Mouse (Mus musculus) hindbrain, embryonic 12.5 days (tissue): Measurements from ENCODE around the gene Dexi. TPM values are rescaled to one million over a fixed set of nuclear protein-coding genes. Genes with fewer than 3 reads are reported as not detected.

Experiments
- ATAC-seq: fragments of 200-750 bp; cut with Nextera tagmentation; 2 replicates; pipeline ENCODE4 v1.8.0; 2017; ENCODE audit warnings: moderate TSS enrichment; ENCODE audit not compliant: low FRiP score
- H3K27ac ChIP-seq: fragments of 300-500 bp; sonication (generic); 2 replicates; pipeline ENCODE4 v1.5.1; 2016; ENCODE audit warnings: mild to moderate bottlenecking
- H3K27me3 ChIP-seq: fragments of 300-500 bp; sonication (generic); 2 replicates; pipeline ENCODE4 v1.6.1; 2016; ENCODE audit warnings: mild to moderate bottlenecking
- H3K36me3 ChIP-seq: fragments of 300-500 bp; sonication (generic); 2 replicates; pipeline ENCODE4 v1.6.1; 2016; ENCODE audit warnings: mild to moderate bottlenecking
- H3K4me1 ChIP-seq: fragments of 300-500 bp; sonication (generic); 2 replicates; pipeline ENCODE4 v1.6.1; 2016
- H3K4me2 ChIP-seq: fragments of 300-500 bp; sonication (generic); replicated peaks from 2 replicates; pipeline ENCODE4 v1.6.1; 2016; ENCODE audit warnings: mild to moderate bottlenecking
- H3K4me3 ChIP-seq: fragments of 300-500 bp; sonication (generic); 2 replicates; pipeline ENCODE4 v1.5.1; 2016; ENCODE audit warnings: mild to moderate bottlenecking
- H3K9ac ChIP-seq: fragments of 300-500 bp; sonication (generic); 2 replicates; pipeline ENCODE4 v1.6.1; 2016; ENCODE audit warnings: mild to moderate bottlenecking, moderate library complexity
- H3K9me3 ChIP-seq: fragments of 300-500 bp; sonication (generic); replicated peaks from 2 replicates; pipeline ENCODE4 v1.6.1; 2016; ENCODE audit warnings: mild to moderate bottlenecking
- WGBS: fragments of 180-500 bp; shearing (Covaris S2); methylation state at CpG from one replicate; pipeline ENCODE4 v1.1.7; 2016; 5-methylcytosine and 5-hydroxymethylcytosine counted together
- polyA plus RNA-seq: library from polyadenylated mRNA; unstranded; fragments of >200 nt; fragmentation: Nextera tagmentation; extraction: Ambion mirVana; gene quantifications from 2 replicates; pipeline ENCODE4 v1.2.1, GENCODE M21; 2016

Gene Dexi
- polyA plus RNA-seq, 1 experiment from 2014 or later, result 27.6 TPM

- 83% methylated on average over 5 of the region's 5 CpGs for WGBS
- Histone ChIP-seq H3K4me3 (no peak overlapping the region), H3K4me2 (no peak overlapping the region), H3K36me3 (peaks cover 12% of the 10 kb centered on the region; the same call in 1 of the 2 replicates), H3K27ac (no peak overlapping the region), H3K27me3 (no peaks in the 10 kb centered on the region), H3K9me3 (no peaks in the 10 kb centered on the region), H3K9ac (no peak overlapping the region), H3K4me1 (peaks cover 31% of the 10 kb centered on the region)
- ATAC-seq, result no peak
Measured at GRCm38 (mm10) chr16:10536323-10536722, 6.5 kb downstream of the Dexi start.

GRCm38 (mm10) chr16:10534567-10534966 lies 8.3 kb downstream of the Dexi start:
- Histone ChIP-seq H3K4me1 (peaks cover 14% of the 10 kb centered on the region), H3K4me2 (no peak overlapping the region), H3K27ac (no peak overlapping the region), H3K4me3 (no peak overlapping the region), H3K9ac (no peak overlapping the region), H3K9me3 (no peaks in the 10 kb centered on the region), H3K27me3 (no peaks in the 10 kb centered on the region), H3K36me3 (peaks cover 27% of the 10 kb centered on the region)
- no peak for ATAC-seq
- WGBS, result 86% methylated on average over 7 of the region's 7 CpGs

- no peak overlapping the region for H3K4me3 ChIP-seq
- no peaks in the 10 kb centered on the region for H3K27me3 ChIP-seq
- peaks cover 28% of the 10 kb centered on the region for H3K36me3 ChIP-seq
- ATAC-seq, result no peak
- no peaks in the 10 kb centered on the region for H3K9me3 ChIP-seq
- no peak overlapping the region for H3K9ac ChIP-seq
- no peak overlapping the region for H3K4me2 ChIP-seq
- H3K4me1 ChIP-seq, result peaks cover 6% of the 10 kb centered on the region
- WGBS, result 97% methylated on average over 4 of the region's 4 CpGs
- H3K27ac ChIP-seq, result no peak overlapping the region
Measured at GRCm38 (mm10) chr16:10533781-10534180, 9.1 kb downstream of the Dexi start.

GRCm38 (mm10) chr16:10530179-10530578 lies 12.7 kb downstream of the Dexi start:
- Histone ChIP-seq H3K27me3 (no peaks in the 10 kb centered on the region), H3K4me2 (no peak overlapping the region), H3K9me3 (no peaks in the 10 kb centered on the region), H3K36me3 (peaks cover 28% of the 10 kb centered on the region), H3K4me3 (no peak overlapping the region), H3K9ac (no peak overlapping the region), H3K27ac (no peak overlapping the region), H3K4me1 (no peaks in the 10 kb centered on the region; the same call in 1 of the 2 replicates)
- WGBS, result 92% methylated on average over 4 of the region's 4 CpGs
- no peak for ATAC-seq

GRCm38 (mm10) chr16:10528382-10528781 lies 14.5 kb downstream of the Dexi start:
- Histone ChIP-seq H3K27me3 (no peaks in the 10 kb centered on the region), H3K36me3 (peaks cover 28% of the 10 kb centered on the region), H3K4me3 (no peak overlapping the region), H3K4me2 (no peak overlapping the region), H3K27ac (no peak overlapping the region), H3K4me1 (no peaks in the 10 kb centered on the region), H3K9me3 (no peaks in the 10 kb centered on the region), H3K9ac (no peak overlapping the region)
- ATAC-seq, result no peak
- WGBS, result 81% methylated on average over 3 of the region's 3 CpGs

GRCm38 (mm10) chr16:10527046-10527644 lies 15.7 kb downstream of the Dexi start:
- no peaks in the 10 kb centered on the region for H3K27me3 ChIP-seq
- peaks cover 24% of the 10 kb centered on the region for H3K36me3 ChIP-seq
- no peak overlapping the region for H3K27ac ChIP-seq
- no peak overlapping the region for H3K4me2 ChIP-seq
- no peak overlapping the region for H3K9ac ChIP-seq
- H3K9me3 ChIP-seq, result no peaks in the 10 kb centered on the region
- no peak for ATAC-seq
- 71% methylated on average over 6 of the region's 6 CpGs for WGBS
- no peaks in the 10 kb centered on the region for H3K4me1 ChIP-seq
- no peak overlapping the region for H3K4me3 ChIP-seq

- Histone ChIP-seq H3K4me2 (no peak overlapping the region), H3K36me3 (peaks cover 11% of the 10 kb centered on the region), H3K4me1 (no peaks in the 10 kb centered on the region), H3K27me3 (no peaks in the 10 kb centered on the region), H3K27ac (no peak overlapping the region), H3K4me3 (no peak overlapping the region), H3K9me3 (no peaks in the 10 kb centered on the region), H3K9ac (no peak overlapping the region)
- ATAC-seq, result no peak
- WGBS, result 69% methylated on average over 2 of the region's 2 CpGs
Measured at GRCm38 (mm10) chr16:10525610-10525980, 17.3 kb downstream of the Dexi start.

GRCm38 (mm10) chr16:10524866-10525609 lies 17.8 kb downstream of the Dexi start:
- Histone ChIP-seq H3K4me1 (no peaks in the 10 kb centered on the region), H3K4me2 (no peak overlapping the region), H3K27ac (no peak overlapping the region), H3K27me3 (no peaks in the 10 kb centered on the region), H3K4me3 (no peak overlapping the region), H3K9ac (no peak overlapping the region), H3K36me3 (peaks cover 5% of the 10 kb centered on the region), H3K9me3 (no peaks in the 10 kb centered on the region)
- no peak for ATAC-seq
- 86% methylated on average over 4 of the region's 4 CpGs for WGBS

- Histone ChIP-seq H3K9ac (no peak overlapping the region), H3K4me2 (no peak overlapping the region), H3K27me3 (no peaks in the 10 kb centered on the region), H3K36me3 (no peaks in the 10 kb centered on the region), H3K27ac (no peak overlapping the region), H3K9me3 (no peaks in the 10 kb centered on the region), H3K4me1 (no peaks in the 10 kb centered on the region), H3K4me3 (no peak overlapping the region)
- no peak for ATAC-seq
- WGBS, result 87% methylated on average over 8 of the region's 8 CpGs
Measured at GRCm38 (mm10) chr16:10523650-10524049, 19.2 kb downstream of the Dexi start.

GRCm38 (mm10) chr16:10522811-10523210 lies 20.0 kb downstream of the Dexi start:
- Histone ChIP-seq H3K9ac (no peak overlapping the region), H3K4me3 (no peak overlapping the region), H3K4me1 (no peaks in the 10 kb centered on the region), H3K9me3 (no peaks in the 10 kb centered on the region), H3K27me3 (no peaks in the 10 kb centered on the region), H3K4me2 (no peak overlapping the region), H3K27ac (no peak overlapping the region), H3K36me3 (no peaks in the 10 kb centered on the region)
- ATAC-seq, result no peak
- WGBS, result 87% methylated on average over 1 of the region's 1 CpGs

GRCm38 (mm10) chr16:10520908-10521614 lies 21.8 kb downstream of the Dexi start:
- no peaks in the 10 kb centered on the region for H3K36me3 ChIP-seq
- H3K4me3 ChIP-seq, result no peak overlapping the region
- no peak overlapping the region for H3K9ac ChIP-seq
- H3K9me3 ChIP-seq, result no peaks in the 10 kb centered on the region
- no peak overlapping the region for H3K27ac ChIP-seq
- H3K27me3 ChIP-seq, result no peaks in the 10 kb centered on the region
- ATAC-seq, result peak; percentile 73
- 40% methylated on average over 2 of the region's 2 CpGs for WGBS
- no peak overlapping the region for H3K4me2 ChIP-seq
- H3K4me1 ChIP-seq, result no peaks in the 10 kb centered on the region

GRCm38 (mm10) chr16:10518030-10518429 lies 24.8 kb downstream of the Dexi start:
- no peak overlapping the region for H3K9ac ChIP-seq
- no peaks in the 10 kb centered on the region for H3K27me3 ChIP-seq
- no peak overlapping the region for H3K4me2 ChIP-seq
- H3K27ac ChIP-seq, result no peak overlapping the region
- no peak overlapping the region for H3K4me3 ChIP-seq
- ATAC-seq, result no peak
- no peaks in the 10 kb centered on the region for H3K4me1 ChIP-seq
- no peaks in the 10 kb centered on the region for H3K9me3 ChIP-seq
- no peaks in the 10 kb centered on the region for H3K36me3 ChIP-seq
- 64% methylated on average over 5 of the region's 5 CpGs for WGBS
